ENCODE assay signal across 13 mouse cellular contexts in the genomic region with DNA sequence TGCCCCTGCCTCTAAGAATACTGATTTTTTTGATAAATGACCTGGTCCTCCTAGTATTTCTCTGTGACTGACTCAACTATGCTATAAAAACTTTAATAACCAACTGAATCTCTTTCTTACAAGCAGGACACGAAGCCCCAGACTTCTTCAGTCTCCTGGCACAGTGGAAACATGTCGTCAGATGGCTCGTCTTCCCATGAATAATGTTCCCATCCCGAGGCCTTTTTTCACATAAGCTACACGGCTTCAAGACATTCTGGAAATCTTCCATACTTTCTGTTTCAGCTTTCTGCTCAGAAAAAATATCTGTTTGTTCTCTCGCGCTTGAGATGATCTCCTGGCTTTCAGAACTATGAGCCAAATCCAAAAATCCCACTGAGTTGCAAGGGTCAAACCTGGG.
"Had no signal": no experiment of that assay in that cellular context is flagged by ENCODE, and none has a peak within 500 bp of the region (broad histone marks: within the 10 kb centered on the region; RNA-seq: fewer than 3 reads in every experiment).

No protein-coding gene starts in this region.

- ATAC-seq: midbrain, embryonic 16.5 days had no signal

- DNase-seq: lung, embryonic 14.5 days; lung, postnatal 10 days; lung, postnatal 4 days; midbrain, embryonic 14.5 days; retina, postnatal 1 day; right cerebral cortex, adult 18-20 months; right cerebral cortex, postnatal 25 days; right cerebral cortex, postnatal 4 days; spleen, adult 18-20 months; thymus, adult 18-20 months; thymus, postnatal 14 days; thymus, postnatal 36 days had no signal
